Mouse (Mus musculus) ES-E14 (cell line): ENCODE measurements around the gene Gm33543. TPM values are rescaled to one million over a fixed set of nuclear protein-coding genes. Genes with fewer than 3 reads are reported as not detected.

Experiments
- DNase-seq: peaks from one replicate; pipeline ENCODE4 v3.0.0-alpha.2; 2013; ENCODE audit warnings: low read depth, low spot score
- H3K27ac ChIP-seq: 2 replicates; pipeline ENCODE4 v1.5.1; 2012; ENCODE audit warnings: low read depth, mild to moderate bottlenecking, low read length, moderate library complexity, mixed read lengths; ENCODE audit not compliant: poor library complexity, insufficient read depth, severe bottlenecking
- H3K36me3 ChIP-seq: 2 replicates; pipeline ENCODE4 v1.6.1; 2012; ENCODE audit warnings: mild to moderate bottlenecking, low read length, moderate library complexity, mixed read lengths; ENCODE audit not compliant: control insufficient read depth, poor library complexity, insufficient read depth, severe bottlenecking
- H3K4me1 ChIP-seq, 2 experiments: fragments of 150-350 bp in 1 of 2; sonication (generic) in 1 of 2; 2 replicates each; pipeline ENCODE4 v1.6.1; 2012; ENCODE audit warnings: low read length in 2 of 2, mild to moderate bottlenecking in 1 of 2, mixed read lengths in 1 of 2; ENCODE audit not compliant: control insufficient read depth in 2 of 2, insufficient read depth in 2 of 2, poor library complexity in 1 of 2
- H3K4me3 ChIP-seq, 2 experiments: fragments of 150-350 bp in 1 of 2; sonication (generic) in 1 of 2; 2 replicates each; pipeline ENCODE4 v1.5.1; 2012; ENCODE audit warnings: low read length in 2 of 2, low read depth in 1 of 2, mild to moderate bottlenecking in 1 of 2, mixed read lengths in 1 of 2; ENCODE audit not compliant: insufficient read depth in 1 of 2, poor library complexity in 1 of 2, severe bottlenecking in 1 of 2
- H3K9ac ChIP-seq: 2 replicates; pipeline ENCODE4 v1.6.1; 2012; ENCODE audit warnings: low read depth, mild to moderate bottlenecking, low read length, mixed read lengths; ENCODE audit not compliant: poor library complexity, insufficient read depth, severe bottlenecking
- H3K9me3 ChIP-seq: fragments of 150-350 bp; sonication (generic); 2 replicates; pipeline ENCODE4 v1.6.1; 2012; ENCODE audit warnings: low read depth, mild to moderate bottlenecking, low read length; ENCODE audit not compliant: control insufficient read depth, insufficient read depth
- CHD2 ChIP-seq: IDR thresholded peaks from 2 replicates; pipeline ENCODE4 v1.6.1; 2014; ENCODE audit warnings: mild to moderate bottlenecking, low read depth, low read length, inconsistent platforms
- HCFC1 ChIP-seq: IDR thresholded peaks from 2 replicates; pipeline ENCODE4 v1.6.1; 2012; ENCODE audit warnings: low read length, inconsistent platforms, borderline replicate concordance; ENCODE audit not compliant: insufficient read depth
- MAFK ChIP-seq: IDR thresholded peaks from 2 replicates; pipeline ENCODE4 v1.6.1; 2014; ENCODE audit warnings: mild to moderate bottlenecking, low read depth, low read length, inconsistent platforms; ENCODE audit not compliant: insufficient read depth
- ZC3H11A ChIP-seq: IDR thresholded peaks from 2 replicates; pipeline ENCODE4 v1.6.1; 2012; ENCODE audit warnings: low read depth, mild to moderate bottlenecking, inconsistent platforms, low read length, borderline replicate concordance
- ZNF384 ChIP-seq: IDR thresholded peaks from 2 replicates; pipeline ENCODE4 v1.6.1; 2012; ENCODE audit warnings: low read depth, low read length, inconsistent platforms
- in situ Hi-C, 2 experiments: fragments of 600-800 bp; cut with MboI; formaldehyde crosslinking; loops; one replicate each; pipeline ENCODE4 v1.15.1; 2025; ENCODE audit warnings: low sequenced_read_pairs in 2 of 2, inconsistent platforms in 1 of 2; ENCODE audit not compliant: unreplicated experiment in 2 of 2
- total RNA-seq: library from RNA; depleted of rRNA; stranded (reverse); fragments of 300-350 nt; gene quantifications from 2 replicates; pipeline ENCODE4 v1.2.3, GENCODE M21; 2012

The Gm33543 gene
- total RNA-seq, 1 experiment = not detected

DNA sequence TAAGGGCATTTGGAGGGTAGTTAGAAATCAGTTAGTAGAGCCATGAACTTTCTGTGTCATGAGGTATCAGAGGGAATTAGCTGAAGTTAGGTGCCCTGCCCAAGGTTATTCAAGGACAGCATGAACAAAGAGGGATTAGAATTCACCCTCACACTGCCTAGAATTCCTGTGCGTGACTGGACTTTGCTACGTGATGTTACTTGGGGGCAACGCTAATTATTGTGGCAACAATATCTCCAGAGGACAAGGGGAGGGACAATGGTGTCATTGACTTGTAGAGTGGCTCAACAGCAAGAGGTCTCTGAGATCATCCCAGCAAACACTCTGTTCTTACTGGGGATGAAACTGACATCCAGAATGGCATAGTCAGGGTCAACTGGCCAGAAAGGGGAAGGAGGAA, 2.9 kb downstream of the Gm33543 start:
- in situ Hi-C loops = no loop called here
- no peak for DNase-seq
- no peak overlapping the region for H3K27ac ChIP-seq
- no peaks in the 10 kb centered on the region for H3K9me3 ChIP-seq
- H3K4me1 ChIP-seq = no peaks in the 10 kb centered on the region
- no peak for TF ChIP-seq ZNF384
- TF ChIP-seq ZC3H11A = no peak
- no peak for TF ChIP-seq MAFK
- TF ChIP-seq HCFC1 = no peak
- no peak for TF ChIP-seq CHD2
- no peak overlapping the region for H3K4me3 ChIP-seq
- no peak overlapping the region for H3K9ac ChIP-seq
- no peaks in the 10 kb centered on the region for H3K36me3 ChIP-seq

DNA sequence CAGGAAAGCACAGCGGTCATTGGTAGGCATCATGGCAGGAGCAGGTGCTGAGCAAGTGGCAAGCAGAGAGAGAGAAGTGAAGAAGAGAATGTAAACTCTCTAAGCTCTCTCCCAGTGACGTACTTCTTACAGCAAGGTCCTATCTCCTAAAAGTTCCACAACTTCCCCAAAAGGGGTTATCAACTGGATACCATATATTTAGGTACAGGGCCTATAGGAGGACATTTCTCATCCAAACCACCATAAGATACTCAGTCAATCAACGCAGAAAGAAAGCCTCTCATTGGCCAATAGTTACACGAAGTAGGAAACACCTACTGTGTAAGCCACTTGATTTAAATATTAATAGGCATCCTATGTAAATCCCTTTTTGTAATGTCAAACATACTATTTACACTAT, 3.7 kb downstream of the Gm33543 start:
- Histone ChIP-seq H3K9ac (no peak overlapping the region), H3K4me3 (no peak overlapping the region), H3K27ac (no peak overlapping the region), H3K36me3 (no peaks in the 10 kb centered on the region), H3K9me3 (no peaks in the 10 kb centered on the region), H3K4me1 (no peaks in the 10 kb centered on the region)
- no peak for TF ChIP-seq ZNF384
- no peak for TF ChIP-seq MAFK
- TF ChIP-seq ZC3H11A = no peak
- in situ Hi-C loops = no loop called here
- no peak for DNase-seq

DNA sequence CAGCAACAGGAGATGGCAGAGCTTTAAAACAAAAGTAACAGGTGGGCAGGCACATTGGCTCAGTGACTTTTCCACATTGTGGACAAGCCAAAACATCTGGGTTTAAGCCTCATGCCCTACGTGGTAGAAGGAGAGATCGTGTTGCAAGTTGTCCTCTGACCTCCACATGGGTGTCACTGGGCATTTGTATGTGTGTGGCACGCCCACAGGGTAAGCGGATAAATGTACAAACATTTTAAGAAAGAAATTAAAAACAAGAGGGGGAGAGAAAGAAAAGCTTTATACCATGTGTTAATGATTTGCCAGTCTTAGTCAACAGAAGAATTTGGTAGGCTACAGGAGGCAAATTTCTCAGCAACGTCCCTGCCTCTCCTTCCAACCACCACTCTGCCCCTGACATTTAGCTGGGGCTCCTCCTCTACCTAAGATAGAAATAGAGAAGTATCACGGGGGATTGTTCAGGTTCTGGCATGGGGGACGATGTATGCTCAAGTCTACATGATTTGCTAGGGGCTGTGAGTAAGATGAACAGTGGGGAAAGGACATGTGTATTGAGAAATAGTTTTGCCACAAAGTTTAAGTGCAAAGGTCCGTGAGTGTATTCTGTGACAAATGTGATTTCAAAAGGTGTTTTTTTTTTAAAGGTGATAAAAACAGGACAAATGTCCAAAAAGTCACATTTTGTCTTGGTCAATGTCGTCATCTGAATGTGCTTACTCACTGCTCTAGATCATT, 6.0 kb downstream of the Gm33543 start:
- no peak for TF ChIP-seq CHD2
- TF ChIP-seq HCFC1 = no peak
- Histone ChIP-seq H3K4me3 (no peak overlapping the region), H3K9me3 (no peaks in the 10 kb centered on the region), H3K4me1 (no peaks in the 10 kb centered on the region), H3K36me3 (no peaks in the 10 kb centered on the region), H3K9ac (no peak overlapping the region), H3K27ac (no peak overlapping the region)
- in situ Hi-C loops = no loop called here
- DNase-seq = no peak

DNA sequence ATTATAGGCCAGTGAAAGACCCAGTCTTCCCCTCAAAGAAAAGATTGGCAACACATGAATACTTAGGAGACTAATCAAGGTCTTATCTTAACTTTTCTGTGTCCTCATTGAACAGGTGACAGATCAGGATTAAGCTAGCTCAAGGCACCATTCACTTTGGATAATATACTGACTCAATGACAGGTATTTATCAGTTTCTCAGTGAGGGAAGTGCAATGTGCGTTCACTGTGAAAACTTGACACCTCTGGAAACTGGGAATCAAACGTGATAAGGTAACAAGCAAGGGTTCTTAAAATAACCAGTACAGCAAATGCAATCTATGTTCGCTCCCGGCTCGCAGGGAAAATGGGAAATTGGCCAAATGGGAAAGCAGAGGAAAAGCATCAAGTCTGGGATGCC, 11.8 kb downstream of the Gm33543 start:
- TF ChIP-seq ZNF384 = no peak
- no peak for TF ChIP-seq MAFK
- TF ChIP-seq HCFC1 = no peak
- TF ChIP-seq CHD2 = no peak
- Histone ChIP-seq H3K9me3 (no peaks in the 10 kb centered on the region), H3K9ac (no peak overlapping the region), H3K4me1 (no peaks in the 10 kb centered on the region), H3K4me3 (no peak overlapping the region), H3K36me3 (no peaks in the 10 kb centered on the region), H3K27ac (no peak overlapping the region)
- in situ Hi-C loops = no loop called here
- DNase-seq = no peak

DNA sequence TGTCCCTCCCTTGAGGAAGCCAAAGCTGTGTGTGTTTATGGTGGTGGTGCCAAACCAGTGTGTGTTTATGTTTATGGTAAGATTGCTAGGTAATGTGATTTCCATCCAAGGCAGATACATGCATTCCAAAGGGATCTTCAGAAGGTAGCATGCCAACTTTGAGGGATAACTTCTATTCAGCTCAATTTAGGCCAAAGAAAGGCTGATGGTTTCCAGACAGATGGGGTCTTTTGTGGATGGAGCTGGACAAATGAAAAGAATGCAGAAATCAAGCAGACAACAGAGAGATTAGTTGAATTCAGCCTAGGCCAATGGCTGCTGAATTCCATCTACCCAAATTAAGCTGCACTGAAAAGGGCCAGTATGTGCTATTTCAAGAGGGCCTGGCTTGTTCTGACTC, 13.3 kb downstream of the Gm33543 start:
- H3K9ac ChIP-seq = no peak overlapping the region
- in situ Hi-C loops = no loop called here
- no peaks in the 10 kb centered on the region for H3K9me3 ChIP-seq
- no peaks in the 10 kb centered on the region for H3K36me3 ChIP-seq
- no peak overlapping the region for H3K4me3 ChIP-seq
- H3K27ac ChIP-seq = no peak overlapping the region
- no peaks in the 10 kb centered on the region for H3K4me1 ChIP-seq
- TF ChIP-seq MAFK (no peak), ZC3H11A (no peak), ZNF384 (no peak), CHD2 (no peak), HCFC1 (no peak)
- no peak for DNase-seq
